Mouse (Mus musculus): ENCODE data around the gene Dst. TPM values are rescaled to one million over a fixed set of nuclear protein-coding genes. Genes with fewer than 3 reads are reported as not detected.
A peak's percentile ranks its signal among the peaks of the same experiment; 100 is the strongest.

Gene Dst
- polyA plus RNA-seq, 1 experiment from 2014 or later = 15.6 TPM

DNA sequence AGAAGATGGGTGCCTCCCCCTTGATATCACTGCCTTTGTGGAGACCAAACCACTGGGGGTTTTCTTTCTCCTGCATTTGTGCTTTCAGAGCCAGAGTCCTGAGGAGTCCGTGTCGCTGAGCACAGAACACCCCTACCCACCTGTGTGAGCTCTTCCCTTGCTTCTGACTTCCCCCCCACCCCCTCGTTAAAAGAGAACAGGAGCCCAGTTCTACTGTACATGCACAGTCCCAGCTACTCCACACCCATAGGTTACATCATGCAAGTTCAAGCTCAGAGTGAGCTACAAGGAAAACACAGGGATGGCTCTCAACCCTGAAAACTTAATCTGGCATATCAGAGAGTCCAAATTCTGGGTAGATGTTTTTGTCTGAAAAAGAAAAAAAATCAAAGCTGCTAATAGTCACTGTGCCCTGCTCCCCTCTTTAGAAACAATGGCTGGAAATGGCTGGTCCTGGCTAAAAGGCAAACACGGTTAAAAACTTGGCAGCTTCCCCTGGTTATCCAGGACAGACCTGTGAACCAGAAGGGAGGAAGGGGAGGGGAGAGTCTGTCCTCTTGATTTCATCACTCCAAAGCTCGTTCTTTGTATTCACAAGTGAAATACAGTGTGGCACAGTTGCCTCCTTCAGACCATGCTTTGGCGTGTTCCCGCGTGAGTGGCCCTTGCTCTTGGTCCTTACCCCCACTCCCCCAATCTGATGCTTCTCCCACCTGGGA is 402.7 kb downstream of the Dst start:
- Histone ChIP-seq H3K4me2 (no peak overlapping the region), H3K9me3 (ENCODE audit: low read depth, low read length) (no peaks in the 10 kb centered on the region), H3K4me3 (ENCODE audit: low read depth, low read length) (no peak overlapping the region), H3K36me3 (ENCODE audit: insufficient read depth) (no peaks in the 10 kb centered on the region), H3K27me3 (ENCODE audit: insufficient read depth, low read length) (no peaks in the 10 kb centered on the region), H3K9ac (no peak overlapping the region), H3K4me1 (ENCODE audit: insufficient read depth) (no peaks in the 10 kb centered on the region), H3K27ac (ENCODE audit: low read depth) (peak overlapping the region; percentile 33; the same call in 1 of the 2 replicates)
- ATAC-seq (ENCODE audit: insufficient read depth) (peak; percentile 49; the same call in 1 of the 2 replicates), DNase-seq (peak; percentile 59)
- no peak for TF ChIP-seq CTCF (IDR thresholded peaks at IDR 0.05; ENCODE audit: low read depth)
- WGBS = 70% methylated on average over 8 of the region's 8 CpGs

DNA sequence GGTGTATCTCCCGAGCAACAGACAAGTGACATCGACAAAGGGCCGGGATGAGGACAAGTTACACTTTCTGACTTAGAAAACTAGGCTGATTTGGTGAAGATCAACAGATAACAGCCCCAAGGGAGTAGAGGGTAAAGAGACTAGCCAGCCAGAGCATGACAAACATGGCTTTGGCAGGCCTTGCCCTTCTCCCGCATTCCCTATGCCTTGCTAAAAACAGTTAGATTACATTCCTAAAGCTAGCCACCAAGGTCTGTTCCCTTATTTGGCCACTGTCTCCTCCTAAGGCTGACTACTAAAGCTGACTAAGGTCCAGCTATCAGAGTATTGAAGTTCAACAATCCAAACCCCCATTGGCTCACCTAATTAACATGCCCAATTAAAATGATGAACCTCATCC is 404.8 kb downstream of the Dst start:
- 85% methylated on average over 4 of the region's 4 CpGs for WGBS
- Histone ChIP-seq H3K36me3 (ENCODE audit: insufficient read depth) (no peaks in the 10 kb centered on the region), H3K27me3 (ENCODE audit: insufficient read depth, low read length) (no peaks in the 10 kb centered on the region), H3K9me3 (ENCODE audit: low read depth, low read length) (no peaks in the 10 kb centered on the region), H3K4me1 (ENCODE audit: insufficient read depth) (no peaks in the 10 kb centered on the region), H3K4me3 (ENCODE audit: low read depth, low read length) (no peak overlapping the region), H3K27ac (ENCODE audit: low read depth) (no peak overlapping the region), H3K4me2 (no peak overlapping the region), H3K9ac (no peak overlapping the region)
- no peak for DNase-seq
- TF ChIP-seq CTCF (IDR thresholded peaks at IDR 0.05; ENCODE audit: low read depth) = no peak
- no peak for ATAC-seq (ENCODE audit: insufficient read depth)

- no peaks in the 10 kb centered on the region for H3K36me3 ChIP-seq (ENCODE audit: insufficient read depth)
Measured at GRCm38 (mm10) chr1:34315381-34315780, 407.4 kb downstream of the Dst start.

DNA sequence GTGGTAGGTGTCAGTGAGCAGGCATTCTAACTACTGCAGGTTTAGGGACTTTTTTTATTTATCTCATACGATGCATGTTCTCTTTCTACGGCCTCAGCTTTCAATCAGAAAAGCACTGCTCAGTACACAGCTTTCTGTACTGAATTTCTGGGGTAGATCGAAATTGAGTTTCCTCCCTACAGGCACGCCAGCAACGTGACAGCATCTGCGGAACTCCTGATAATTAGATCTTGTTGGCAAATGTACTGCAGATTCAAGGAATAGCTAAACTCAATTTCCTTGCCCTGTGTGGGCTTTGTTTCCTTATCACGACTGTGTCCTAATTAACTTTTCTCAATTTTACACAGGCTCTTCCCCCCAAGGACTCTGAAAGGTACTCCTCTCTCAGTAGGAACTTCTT is 416.2 kb downstream of the Dst start:
- ATAC-seq (ENCODE audit: insufficient read depth) = no peak
- no peak overlapping the region for H3K27ac ChIP-seq (ENCODE audit: low read depth)
- TF ChIP-seq CTCF (IDR thresholded peaks at IDR 0.05; ENCODE audit: low read depth) = no peak
- DNase-seq = no peak
- no peak overlapping the region for H3K4me3 ChIP-seq (ENCODE audit: low read depth, low read length)
- no peak overlapping the region for H3K9ac ChIP-seq
- H3K4me2 ChIP-seq = no peak overlapping the region
- no peaks in the 10 kb centered on the region for H3K27me3 ChIP-seq (ENCODE audit: insufficient read depth, low read length)
- WGBS = 79% methylated on average over 7 of the region's 7 CpGs
- H3K36me3 ChIP-seq (ENCODE audit: insufficient read depth) = no peaks in the 10 kb centered on the region
- H3K9me3 ChIP-seq (ENCODE audit: low read depth, low read length) = no peaks in the 10 kb centered on the region
- H3K4me1 ChIP-seq (ENCODE audit: insufficient read depth) = no peaks in the 10 kb centered on the region; the same call in 1 of the 2 replicates

More at GRCm38 (mm10) chr1:34315381-34315780, 407.4 kb downstream of the Dst start:
- DNase-seq (no peak), ATAC-seq (ENCODE audit: insufficient read depth) (no peak)
- H3K4me3 ChIP-seq (ENCODE audit: low read depth, low read length) = no peak overlapping the region
- H3K4me2 ChIP-seq = no peak overlapping the region
- no peak for TF ChIP-seq CTCF (IDR thresholded peaks at IDR 0.05; ENCODE audit: low read depth)
- no peaks in the 10 kb centered on the region for H3K9me3 ChIP-seq (ENCODE audit: low read depth, low read length)
- 49% methylated on average over 5 of the region's 5 CpGs for WGBS
- no peak overlapping the region for H3K27ac ChIP-seq (ENCODE audit: low read depth)
- H3K27me3 ChIP-seq (ENCODE audit: insufficient read depth, low read length) = no peaks in the 10 kb centered on the region
- no peak overlapping the region for H3K9ac ChIP-seq
- H3K4me1 ChIP-seq (ENCODE audit: insufficient read depth) = no peaks in the 10 kb centered on the region

DNA sequence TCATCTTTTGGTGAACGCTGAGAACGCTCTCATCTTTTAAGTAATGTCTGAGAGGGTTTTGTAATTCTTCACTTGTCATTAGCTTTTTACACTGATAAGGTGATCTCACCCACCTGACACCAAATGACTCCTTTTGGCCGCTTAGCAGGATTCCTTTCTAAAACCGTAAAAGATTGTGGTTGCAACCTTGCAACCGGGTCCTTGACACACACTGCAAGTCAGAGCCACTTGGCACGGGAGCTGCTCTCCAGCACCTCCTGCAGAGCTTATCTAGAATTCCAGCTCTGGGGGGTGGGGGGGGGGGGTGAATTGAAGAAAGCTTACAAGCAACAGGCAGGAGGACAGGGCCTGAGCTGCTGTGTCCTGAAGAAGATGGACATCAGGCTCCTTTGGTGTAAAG is 420.6 kb downstream of the Dst start:
- no peak overlapping the region for H3K4me2 ChIP-seq
- H3K27me3 ChIP-seq (ENCODE audit: insufficient read depth, low read length) = no peaks in the 10 kb centered on the region
- ATAC-seq (ENCODE audit: insufficient read depth) = no peak
- H3K9me3 ChIP-seq (ENCODE audit: low read depth, low read length) = no peaks in the 10 kb centered on the region
- DNase-seq = no peak
- no peak overlapping the region for H3K27ac ChIP-seq (ENCODE audit: low read depth)
- TF ChIP-seq CTCF (IDR thresholded peaks at IDR 0.05; ENCODE audit: low read depth) = no peak
- no peaks in the 10 kb centered on the region for H3K36me3 ChIP-seq (ENCODE audit: insufficient read depth)
- H3K4me1 ChIP-seq (ENCODE audit: insufficient read depth) = no peaks in the 10 kb centered on the region; the same call in 1 of the 2 replicates
- 45% methylated on average over 6 of the region's 6 CpGs for WGBS
- H3K4me3 ChIP-seq (ENCODE audit: low read depth, low read length) = no peak overlapping the region
- no peak overlapping the region for H3K9ac ChIP-seq

DNA sequence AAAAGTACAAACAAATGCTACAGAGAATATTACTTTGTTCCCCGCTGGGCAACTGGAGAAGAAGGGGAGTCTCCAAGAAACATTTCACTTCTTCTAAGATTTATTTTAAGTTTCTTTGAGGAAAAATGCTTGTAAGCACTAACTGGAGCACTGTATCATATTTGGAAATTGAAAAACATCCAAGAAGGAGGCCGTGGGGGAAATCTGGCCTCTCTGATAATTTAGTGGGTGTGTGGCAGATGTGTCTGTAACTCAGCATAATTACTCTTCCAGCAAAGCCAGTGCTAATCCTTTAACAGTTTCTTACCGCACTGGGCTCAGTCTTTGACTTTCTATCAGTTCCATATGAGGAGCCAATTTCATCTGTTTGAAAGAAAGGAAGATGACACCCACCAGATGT is 423.7 kb downstream of the Dst start:
- DNase-seq = peak; percentile 77
- no peak for ATAC-seq (ENCODE audit: insufficient read depth)
- no peak for TF ChIP-seq CTCF (IDR thresholded peaks at IDR 0.05; ENCODE audit: low read depth)
- Histone ChIP-seq H3K4me2 (no peak overlapping the region), H3K4me3 (ENCODE audit: low read depth, low read length) (no peak overlapping the region), H3K9me3 (ENCODE audit: low read depth, low read length) (no peaks in the 10 kb centered on the region), H3K27me3 (ENCODE audit: insufficient read depth, low read length) (no peaks in the 10 kb centered on the region), H3K36me3 (ENCODE audit: insufficient read depth) (no peaks in the 10 kb centered on the region), H3K27ac (ENCODE audit: low read depth) (no peak overlapping the region), H3K9ac (no peak overlapping the region), H3K4me1 (ENCODE audit: insufficient read depth) (no peaks in the 10 kb centered on the region; the same call in 1 of the 2 replicates)
- WGBS = 35% methylated on average over 3 of the region's 3 CpGs

Small RNA genes lying within 50 kb of the gene (microRNA-seq; reads per million reads assigned to microRNA genes)
- not detected for gene Mir6896 (ENCODE audit: borderline number of aligned reads)

Other genes with a start within 250 kb of the Dst start
- gene Prim2, start 238.4 kb upstream of the Dst start, polyA plus RNA-seq (2014; fragmentation: Nextera tagmentation; extraction: Ambion mirVana) = 42.2 and 46.8 TPM in 2 replicates
- 22.1 and 23.8 TPM in 2 replicates for gene Rab23, start 188.3 kb upstream of the Dst start, polyA plus RNA-seq (2014; fragmentation: Nextera tagmentation; extraction: Ambion mirVana)
- 39.4 and 43.8 TPM in 2 replicates for gene Bag2, start 150.4 kb upstream of the Dst start, polyA plus RNA-seq (2014; fragmentation: Nextera tagmentation; extraction: Ambion mirVana)
- 32.4 and 34.3 TPM in 2 replicates for gene Zfp451, start 93.6 kb upstream of the Dst start, polyA plus RNA-seq (2014; fragmentation: Nextera tagmentation; extraction: Ambion mirVana)
- gene Bend6, start 409 bp upstream of the Dst start, polyA plus RNA-seq (2014; fragmentation: Nextera tagmentation; extraction: Ambion mirVana) = 0.21 and 1.0 TPM in 2 replicates